Mouse (Mus musculus): ENCODE results near the gene Sco1.
"Not testable (repeated sequence)": the region's sequence is repeated elsewhere in the genome, so short reads cannot be mapped to it uniquely, and the experiment has no call there.

Sco1 gene

DNA sequence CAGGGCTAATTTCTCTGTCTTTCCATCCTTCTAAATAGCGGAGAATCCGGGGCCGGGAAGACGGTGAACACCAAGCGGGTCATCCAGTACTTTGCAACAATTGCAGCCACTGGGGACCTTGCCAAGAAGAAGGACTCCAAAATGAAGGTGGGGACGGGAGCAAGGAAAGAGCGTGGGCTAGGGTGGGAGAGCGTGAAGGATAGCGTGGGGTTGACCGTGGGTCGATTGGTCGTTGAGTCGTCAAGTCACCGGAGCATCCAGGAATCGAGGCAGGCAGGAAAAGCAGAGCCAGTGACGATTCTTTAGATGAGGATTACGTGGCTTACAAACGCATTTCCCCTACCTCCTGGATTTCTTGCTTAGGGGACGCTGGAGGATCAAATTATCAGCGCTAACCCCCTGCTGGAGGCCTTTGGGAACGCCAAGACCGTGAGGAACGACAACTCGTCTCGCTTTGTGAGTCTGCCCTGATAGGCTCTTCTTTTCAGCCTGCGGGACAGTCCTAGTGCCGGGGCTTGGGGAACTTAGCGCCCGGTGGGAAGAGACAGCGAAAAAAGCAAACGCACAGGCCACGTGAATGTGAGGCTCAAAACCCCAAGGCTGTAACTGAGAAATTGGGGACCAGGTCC is 31.4 kb downstream of the Sco1 start:
- DNase-seq (ENCODE audit: low read depth in 1 of 2, low spot score in 2 of 2): no peak

GRCm38 (mm10) chr11:67085489-67085888 is 33.0 kb downstream of the Sco1 start:
- DNase-seq (ENCODE audit: low read depth in 1 of 2, low spot score in 2 of 2): peak in 1 of 2 experiments; percentile 24

GRCm38 (mm10) chr11:67086467-67087164 is 34.1 kb downstream of the Sco1 start:
- no peak for DNase-seq (ENCODE audit: low read depth in 1 of 2, low spot score in 2 of 2)

DNA sequence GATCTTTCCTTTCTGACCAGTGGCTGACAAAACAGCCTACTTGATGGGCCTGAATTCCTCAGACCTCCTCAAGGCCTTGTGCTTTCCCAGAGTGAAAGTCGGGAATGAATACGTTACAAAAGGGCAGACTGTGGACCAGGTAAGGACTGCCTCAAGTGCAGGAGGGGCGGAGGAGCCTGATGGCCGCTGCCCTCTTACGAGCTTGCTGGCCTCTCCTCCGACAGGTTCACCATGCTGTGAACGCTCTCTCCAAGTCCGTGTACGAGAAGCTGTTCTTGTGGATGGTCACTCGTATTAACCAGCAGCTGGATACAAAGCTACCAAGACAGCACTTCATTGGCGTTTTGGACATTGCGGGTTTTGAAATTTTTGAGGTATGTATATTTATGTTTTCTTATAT is 34.8 kb downstream of the Sco1 start:
- no peak for DNase-seq (ENCODE audit: low read depth in 1 of 2, low spot score in 2 of 2)

DNA sequence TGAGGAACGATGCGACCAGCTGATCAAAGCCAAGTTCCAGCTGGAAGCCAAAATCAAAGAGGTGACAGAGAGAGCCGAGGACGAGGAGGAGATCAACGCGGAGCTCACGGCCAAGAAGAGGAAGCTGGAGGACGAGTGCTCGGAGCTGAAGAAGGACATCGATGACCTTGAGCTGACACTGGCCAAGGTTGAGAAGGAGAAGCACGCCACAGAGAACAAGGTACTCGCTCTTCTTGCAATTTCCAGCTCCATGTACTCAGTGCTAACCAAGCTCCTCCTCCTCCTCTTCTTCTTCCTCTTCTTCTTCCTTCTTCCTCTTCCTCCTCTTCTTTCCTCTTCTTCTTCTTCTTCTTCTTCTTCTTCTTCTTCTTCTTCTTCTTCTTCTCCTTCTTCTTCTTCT is 39.9 kb downstream of the Sco1 start:
- DNase-seq (ENCODE audit: low read depth in 1 of 2, low spot score in 2 of 2): not testable (repeated sequence)

DNA sequence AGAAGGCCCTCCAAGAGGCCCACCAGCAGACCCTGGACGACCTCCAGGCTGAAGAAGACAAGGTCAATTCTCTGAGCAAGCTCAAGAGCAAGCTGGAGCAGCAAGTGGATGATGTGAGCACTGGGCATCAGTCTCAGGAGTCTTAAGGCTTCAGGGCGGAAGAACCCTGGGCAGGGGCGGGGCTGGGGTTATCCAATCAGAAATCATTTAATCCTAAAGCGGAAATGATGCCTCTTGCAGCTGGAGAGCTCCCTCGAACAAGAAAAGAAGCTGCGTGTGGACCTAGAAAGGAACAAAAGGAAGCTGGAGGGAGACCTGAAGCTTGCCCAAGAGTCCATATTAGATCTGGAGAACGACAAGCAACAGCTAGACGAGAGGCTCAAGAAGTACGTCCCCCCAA is 40.7 kb downstream of the Sco1 start:
- no peak for DNase-seq (ENCODE audit: low read depth in 1 of 2, low spot score in 2 of 2)

- DNase-seq (ENCODE audit: low read depth in 1 of 2, low spot score in 2 of 2): no peak
These were observed 41.2 kb downstream of the Sco1 start for GRCm38 (mm10) chr11:67093652-67094051.

DNA sequence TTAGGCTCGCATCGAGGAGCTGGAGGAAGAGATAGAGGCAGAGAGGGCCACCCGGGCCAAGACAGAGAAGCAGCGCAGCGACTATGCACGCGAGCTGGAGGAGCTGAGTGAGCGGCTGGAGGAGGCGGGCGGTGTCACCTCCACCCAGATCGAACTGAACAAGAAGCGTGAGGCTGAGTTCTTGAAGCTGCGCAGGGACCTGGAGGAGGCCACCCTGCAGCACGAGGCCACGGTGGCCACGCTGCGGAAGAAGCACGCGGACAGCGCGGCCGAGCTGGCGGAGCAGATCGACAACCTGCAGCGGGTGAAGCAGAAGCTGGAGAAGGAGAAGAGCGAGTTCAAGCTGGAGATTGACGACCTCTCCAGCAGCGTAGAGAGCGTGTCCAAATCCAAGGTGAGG is 42.0 kb downstream of the Sco1 start:
- no peak for DNase-seq (ENCODE audit: low read depth in 1 of 2, low spot score in 2 of 2)

DNA sequence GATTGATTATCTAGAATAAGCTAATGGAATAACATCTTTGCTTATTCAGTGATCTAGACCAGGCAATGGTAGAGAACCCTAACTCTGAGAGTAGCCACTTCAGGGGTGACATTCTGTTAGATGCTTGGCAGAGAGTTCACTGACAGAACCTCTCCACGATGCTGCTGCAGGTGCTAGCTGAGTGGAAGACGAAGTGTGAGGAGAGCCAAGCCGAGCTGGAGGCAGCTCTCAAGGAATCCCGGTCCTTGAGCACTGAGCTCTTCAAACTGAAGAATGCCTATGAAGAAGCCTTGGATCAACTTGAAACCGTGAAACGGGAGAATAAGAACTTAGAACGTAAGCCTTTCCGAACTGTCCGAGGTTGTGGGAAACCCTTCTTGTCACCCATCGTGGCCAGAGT is 45.2 kb downstream of the Sco1 start:
- no peak for DNase-seq (ENCODE audit: low read depth in 1 of 2, low spot score in 2 of 2)

- DNase-seq (ENCODE audit: low read depth in 1 of 2, low spot score in 2 of 2): no peak
These were observed 46.0 kb downstream of the Sco1 start for GRCm38 (mm10) chr11:67098427-67098826.

DNA sequence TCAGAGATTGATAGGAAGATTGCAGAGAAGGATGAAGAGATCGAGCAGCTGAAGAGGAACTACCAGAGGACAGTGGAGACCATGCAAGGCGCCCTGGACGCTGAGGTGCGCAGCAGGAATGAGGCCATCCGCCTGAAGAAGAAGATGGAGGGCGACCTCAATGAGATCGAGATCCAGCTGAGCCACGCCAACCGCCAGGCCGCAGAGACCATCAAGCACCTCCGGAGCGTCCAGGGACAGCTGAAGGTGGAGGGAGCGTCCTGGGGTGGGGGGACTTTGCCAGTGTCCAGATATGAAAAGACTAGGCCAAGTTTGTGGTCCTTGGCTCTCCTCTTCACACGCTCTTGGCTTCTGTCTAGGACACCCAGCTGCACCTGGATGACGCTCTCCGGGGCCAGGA is 46.8 kb downstream of the Sco1 start:
- no peak for DNase-seq (ENCODE audit: low read depth in 1 of 2, low spot score in 2 of 2)

GRCm38 (mm10) chr11:67100169-67100568 is 47.7 kb downstream of the Sco1 start:
- no peak for DNase-seq (ENCODE audit: low read depth in 1 of 2, low spot score in 2 of 2)

DNA sequence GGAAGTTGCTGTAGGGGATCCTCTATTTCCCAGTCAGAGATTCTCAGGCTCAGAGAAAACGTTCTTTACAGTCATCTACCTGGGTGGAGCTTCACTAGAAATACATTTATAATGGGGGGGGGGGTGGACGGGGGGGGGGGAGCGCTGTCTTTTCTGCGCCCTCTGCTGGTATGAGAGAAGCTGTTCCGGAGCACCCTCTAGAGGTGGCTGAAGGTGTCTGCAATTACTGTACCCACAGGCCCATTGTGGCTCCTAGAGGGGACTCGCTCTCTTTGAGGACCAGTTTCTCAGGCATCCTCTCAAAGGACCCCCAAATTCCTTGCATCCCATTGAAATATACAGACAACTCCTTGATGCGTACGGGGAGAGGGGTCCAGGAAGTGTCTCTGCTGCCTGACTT is 49.2 kb downstream of the Sco1 start:
- DNase-seq (ENCODE audit: low read depth in 1 of 2, low spot score in 2 of 2): no peak

DNA sequence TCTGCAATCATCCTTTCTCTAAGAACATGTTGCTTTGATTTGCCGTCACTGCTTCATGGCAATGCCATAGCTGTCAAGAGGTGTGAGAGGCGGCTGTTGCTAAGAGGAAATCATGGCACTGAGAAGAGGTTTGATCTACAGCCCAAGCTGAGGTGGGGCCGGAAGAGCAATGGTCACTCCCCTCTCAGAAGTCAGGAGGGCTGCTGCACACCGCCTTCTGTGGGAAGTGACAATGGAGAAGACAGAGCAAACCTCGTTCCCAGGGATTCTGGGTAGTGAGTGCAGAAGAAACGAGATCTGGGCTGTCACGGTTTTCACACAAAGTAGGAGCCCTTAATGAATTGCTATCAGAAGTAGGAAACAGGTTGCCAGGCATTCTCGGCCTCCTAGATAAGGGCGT is 50.8 kb downstream of the Sco1 start:
- no peak for DNase-seq (ENCODE audit: low read depth in 1 of 2, low spot score in 2 of 2)

DNA sequence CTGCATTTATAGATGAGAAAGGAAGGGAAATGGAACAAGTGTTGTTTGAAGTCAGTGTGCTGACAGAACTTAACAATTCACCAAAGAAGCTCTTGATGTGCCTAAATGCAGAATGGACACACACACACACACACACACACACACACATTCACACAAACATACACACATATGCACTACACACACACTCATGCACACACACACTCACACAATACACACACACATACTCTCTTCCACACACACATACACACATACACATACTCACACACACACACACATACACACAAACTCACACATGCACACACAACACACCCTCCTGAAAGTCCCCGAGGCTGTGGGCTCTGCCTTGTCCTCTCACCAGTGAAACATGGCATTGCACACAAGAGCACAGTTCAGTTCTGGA is 51.8 kb downstream of the Sco1 start:
- DNase-seq (ENCODE audit: low read depth in 1 of 2, low spot score in 2 of 2): no peak

GRCm38 (mm10) chr11:67104714-67105113 is 52.2 kb downstream of the Sco1 start:
- DNase-seq (ENCODE audit: low read depth in 1 of 2, low spot score in 2 of 2): no peak

DNA sequence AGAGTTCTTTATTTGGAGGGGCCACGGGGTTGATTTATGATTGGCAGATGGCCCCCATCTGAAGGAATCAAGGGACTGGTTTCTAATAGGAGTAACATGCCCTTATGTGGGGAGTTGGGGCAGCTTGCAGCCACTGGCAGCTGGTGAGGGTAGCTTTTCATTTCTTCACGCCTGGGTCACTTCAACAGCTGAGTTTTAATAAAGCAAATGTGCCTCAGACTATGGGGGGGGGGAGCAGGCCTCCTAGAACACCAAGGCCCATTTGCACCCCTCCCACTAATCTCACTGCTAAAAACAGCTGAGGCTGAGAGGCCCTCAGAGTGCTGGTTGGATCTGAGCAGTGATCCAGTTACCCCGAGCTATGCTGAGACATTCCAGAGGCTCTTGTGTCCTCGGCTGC is 53.2 kb downstream of the Sco1 start:
- no peak for DNase-seq (ENCODE audit: low read depth in 1 of 2, low spot score in 2 of 2)

DNA sequence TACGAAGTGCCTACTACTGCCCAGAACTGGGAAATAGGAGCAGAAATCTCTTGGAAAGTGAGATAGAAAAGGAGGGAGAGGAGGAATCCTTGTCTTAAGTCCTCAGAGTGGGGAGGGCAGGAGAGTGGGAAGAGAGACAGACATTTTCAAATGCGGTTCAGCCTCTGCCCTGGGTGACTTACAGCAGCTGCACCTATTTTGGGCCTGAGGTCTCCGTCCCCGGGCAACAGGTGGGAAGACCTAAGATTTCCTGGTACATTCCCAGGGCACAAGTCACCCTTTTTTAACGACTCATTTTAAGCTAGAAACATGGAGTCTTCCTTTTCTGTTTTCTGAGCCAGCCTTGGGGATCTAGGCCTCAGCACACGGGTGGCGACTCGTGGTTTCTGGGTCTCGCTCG is 54.5 kb downstream of the Sco1 start:
- DNase-seq (ENCODE audit: low read depth in 1 of 2, low spot score in 2 of 2): no peak

GRCm38 (mm10) chr11:67110168-67110948 is 57.9 kb downstream of the Sco1 start:
- DNase-seq (ENCODE audit: low read depth in 1 of 2, low spot score in 2 of 2): no peak

- peak in 1 of 2 experiments; percentile 31 for DNase-seq (ENCODE audit: low read depth in 1 of 2, low spot score in 2 of 2)
These were observed 59.8 kb downstream of the Sco1 start for GRCm38 (mm10) chr11:67112019-67112850.

- peak in 1 of 2 experiments; percentile 14 for DNase-seq (ENCODE audit: low read depth in 1 of 2, low spot score in 2 of 2)
These were observed 60.4 kb downstream of the Sco1 start for GRCm38 (mm10) chr11:67112851-67113202.
